Comparison of ENCODE assay signal across 11 mouse cellular contexts in the genomic region with DNA sequence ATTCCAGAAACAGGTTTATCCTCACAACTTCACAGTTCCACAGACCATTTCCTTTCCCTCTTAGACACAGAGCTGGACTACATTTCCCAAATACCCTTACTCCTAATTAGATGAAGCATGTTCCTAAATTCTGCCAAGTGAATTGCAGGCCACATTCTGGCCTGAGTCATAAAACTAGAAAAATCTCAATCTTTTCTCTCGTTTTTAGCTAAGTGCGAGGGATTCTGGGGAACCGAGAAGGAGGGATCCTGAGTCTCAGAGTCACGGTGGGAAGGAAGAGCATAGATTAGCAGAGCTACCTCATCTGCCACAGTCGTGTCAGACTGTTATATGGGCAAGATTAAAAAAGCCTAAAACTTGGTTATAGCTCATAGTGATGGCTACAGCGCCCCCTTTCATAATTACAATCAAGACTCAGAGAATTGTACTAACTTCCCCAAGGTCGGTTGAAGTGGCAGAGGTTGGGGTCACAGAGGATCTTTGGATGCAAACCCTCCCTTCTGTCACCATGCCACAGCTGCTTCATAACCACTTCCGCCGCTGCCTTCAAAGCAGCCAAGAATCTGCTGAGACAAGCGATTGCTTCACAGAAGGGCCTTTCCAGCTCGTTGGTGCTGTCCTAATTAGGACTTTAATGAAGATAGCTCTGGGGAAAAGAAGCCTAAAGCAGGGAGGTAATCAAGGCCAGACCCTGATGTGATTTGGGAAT. TPM values are rescaled to one million over a fixed set of nuclear protein-coding genes. Genes with fewer than 3 reads are reported as not detected.
DNase-seq lines count a peak whose midpoint lies in the region; ATAC-seq lines count a peak whose summit lies in the region.
"Had no signal": no experiment of that assay in that cellular context is flagged by ENCODE, and none has a peak within 500 bp of the region (broad histone marks: within the 10 kb centered on the region; RNA-seq: fewer than 3 reads in every experiment).

No protein-coding gene starts in this region.

- peaks cover 42% of the 10 kb centered on the region for H3K4me1 ChIP-seq in hindbrain, embryonic 10.5 days (replicated peaks)
- peaks cover 17% of the 10 kb centered on the region for H3K4me1 ChIP-seq in hindbrain, embryonic 16.5 days (ENCODE audit: control insufficient read depth, insufficient read depth, low read depth, low read length)
- H3K4me1 ChIP-seq in neural tube, embryonic 13.5 days (replicated peaks): peaks cover 40% of the 10 kb centered on the region

- H3K9ac ChIP-seq in hindbrain, embryonic 16.5 days (ENCODE audit: low read depth, low read length): no peak overlapping the region
- H3K9ac ChIP-seq in neural tube, embryonic 13.5 days: no peak overlapping the region
- H3K9ac ChIP-seq: limb, embryonic 13.5 days had no signal

- intact Hi-C loops in heart, postnatal 25 days (cut with DNase I): no loop called here

- 76% methylated on average over 11 of the region's 11 CpGs for WGBS in hindbrain, embryonic 10.5 days
- WGBS in hindbrain, embryonic 16.5 days: 55% methylated on average over 11 of the region's 11 CpGs
- WGBS in neural tube, embryonic 13.5 days: 65% methylated on average over 11 of the region's 11 CpGs

- no peak overlapping the region for H3K4me3 ChIP-seq in hindbrain, embryonic 10.5 days
- H3K4me3 ChIP-seq in hindbrain, embryonic 16.5 days (ENCODE audit: low read length): no peak overlapping the region
- no peak overlapping the region for H3K4me3 ChIP-seq in neural tube, embryonic 13.5 days
- H3K4me3 ChIP-seq: limb, embryonic 13.5 days had no signal

- no peak overlapping the region for H3K4me2 ChIP-seq in hindbrain, embryonic 16.5 days (ENCODE audit: low read length)
- no peak overlapping the region for H3K4me2 ChIP-seq in neural tube, embryonic 13.5 days
- H3K4me2 ChIP-seq: limb, embryonic 13.5 days had no signal

- DNase-seq in hindbrain, embryonic 10.5 days (ENCODE audit: low spot score): no peak
- peak; percentile 70 for DNase-seq in kidney, postnatal 14 days
- DNase-seq in heart, postnatal 25 days (ENCODE audit: low spot score): no peak
- no peak for DNase-seq in cerebellum, postnatal 25 days
- DNase-seq: embryo, embryonic 11 days; spleen, adult 18-20 months had no signal

- H3K27ac ChIP-seq in hindbrain, embryonic 10.5 days: peak overlapping the region; percentile 79
- no peak overlapping the region for H3K27ac ChIP-seq in hindbrain, embryonic 16.5 days (ENCODE audit: low read depth, low read length)
- peak overlapping the region; percentile 84 for H3K27ac ChIP-seq in neural tube, embryonic 13.5 days (replicated peaks)
- H3K27ac ChIP-seq: limb, embryonic 13.5 days had no signal

- no peaks in the 10 kb centered on the region for H3K9me3 ChIP-seq in hindbrain, embryonic 10.5 days
- H3K9me3 ChIP-seq in hindbrain, embryonic 16.5 days (ENCODE audit: control insufficient read depth, low read length): no peaks in the 10 kb centered on the region
- no peaks in the 10 kb centered on the region for H3K9me3 ChIP-seq in neural tube, embryonic 13.5 days
- H3K9me3 ChIP-seq: limb, embryonic 13.5 days had no signal

- ATAC-seq in hindbrain, embryonic 16.5 days: no peak
- peak; percentile 66 for ATAC-seq in activated CD4-positive, CD25-positive, alpha-beta regulatory T cell, adult 4 months
- ATAC-seq in neural tube, embryonic 13.5 days (ENCODE audit: low read depth): no peak
- ATAC-seq in frontal cortex, adult (ENCODE audit: low TSS enrichment): no peak

- H3K36me3 ChIP-seq in hindbrain, embryonic 10.5 days: no peaks in the 10 kb centered on the region
- H3K36me3 ChIP-seq in hindbrain, embryonic 16.5 days (ENCODE audit: control insufficient read depth, insufficient read depth, low read length): no peaks in the 10 kb centered on the region
- H3K36me3 ChIP-seq in neural tube, embryonic 13.5 days: no peaks in the 10 kb centered on the region
- H3K36me3 ChIP-seq: limb, embryonic 13.5 days had no signal

- H3K27me3 ChIP-seq in hindbrain, embryonic 10.5 days (ENCODE audit: insufficient read depth, poor library complexity, severe bottlenecking): no peaks in the 10 kb centered on the region
- H3K27me3 ChIP-seq in hindbrain, embryonic 16.5 days (replicated peaks; ENCODE audit: control insufficient read depth, insufficient read depth, low read length): no peaks in the 10 kb centered on the region
- 0 out of 2 replicates have a peak, but pooled peaks cover 5% of the 10 kb centered on the region for H3K27me3 ChIP-seq in neural tube, embryonic 13.5 days
- H3K27me3 ChIP-seq: limb, embryonic 13.5 days had no signal

RNA-seq across cellular contexts. Expression of a gene that starts 28.6 kb away (rescaled TPM):
- 5.7 and 6.7 TPM in 2 replicates for polyA plus RNA-seq in hindbrain, embryonic 10.5 days (2016; fragmentation: Nextera tagmentation; extraction: Ambion mirVana)
- 25.5 and 29.9 TPM in 2 replicates for polyA plus RNA-seq in hindbrain, embryonic 16.5 days (2015; fragmentation: Nextera tagmentation; extraction: Ambion mirVana)
- not detected for polyA plus RNA-seq in activated CD4-positive, CD25-positive, alpha-beta regulatory T cell, adult 4 months (2017; shearing (Covaris generic))
- polyA plus RNA-seq in neural tube, embryonic 13.5 days (2015; fragmentation: Nextera tagmentation; extraction: Ambion mirVana): 19.9 and 26.1 TPM in 2 replicates
- 1 to 10 TPM; 1.2 to 2.2 TPM for total RNA-seq in heart, postnatal 25 days (2021)
